13 mouse cellular contexts compared by ENCODE assay signal in the genomic region with DNA sequence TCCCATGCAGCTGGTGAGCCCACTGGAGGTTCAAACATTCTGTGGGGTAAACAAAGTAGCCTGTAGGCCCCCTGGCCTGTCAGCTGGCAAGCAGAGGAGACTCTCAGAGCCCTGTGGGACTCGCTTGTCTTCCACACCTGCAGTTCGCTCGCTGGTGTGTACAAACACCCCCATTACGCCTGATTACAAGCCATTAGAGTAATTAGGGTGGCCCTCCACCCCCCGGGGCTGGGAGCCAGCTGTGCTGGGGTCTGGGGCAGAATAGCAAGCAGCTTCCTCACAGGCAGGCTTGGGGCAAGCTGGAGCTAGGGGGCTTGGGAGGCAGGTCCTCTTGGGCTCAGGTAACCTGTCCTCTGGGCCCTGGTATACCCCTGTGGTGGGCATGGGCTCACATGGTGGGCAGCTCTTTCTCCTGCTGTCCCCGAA.
DNase-seq lines count a peak whose midpoint lies in the region; ATAC-seq and TF ChIP-seq lines count a peak whose summit lies in the region.
"Had no signal": no experiment of that assay in that cellular context is flagged by ENCODE, and none has a peak within 500 bp of the region (broad histone marks: within the 10 kb centered on the region; RNA-seq: fewer than 3 reads in every experiment).

No protein-coding gene starts in this region.

- peak; percentile 85 for DNase-seq in brain, embryonic 14.5 days (ENCODE audit: low read depth)
- peak; percentile 42 for DNase-seq in embryonic facial prominence, embryonic 10.5 days (ENCODE audit: low spot score)
- peak; percentile 63 for DNase-seq in forebrain, postnatal 0 days
- peak; percentile 13 for DNase-seq in midbrain, embryonic 14.5 days
- DNase-seq in frontal cortex, adult 2 months (ENCODE audit: extremely low spot score in 1 of 2, low spot score in 1 of 2), result no peak
- DNase-seq in layer of hippocampus, postnatal 36 days, result no peak
- no peak for DNase-seq in ovary, postnatal 14 days (ENCODE audit: low spot score)
- DNase-seq: cerebellum, postnatal 14 days; kidney, adult 8-10 months; lung, postnatal 36 days; thymus, postnatal 4 days had no signal

- no peak overlapping the region for H3K4me2 ChIP-seq in forebrain, postnatal 0 days (ENCODE audit: low read depth)
- H3K4me2 ChIP-seq in midbrain, embryonic 14.5 days (ENCODE audit: low read length), result no peak overlapping the region

- ATAC-seq in forebrain, postnatal 0 days, result peak; percentile 86
- ATAC-seq in midbrain, embryonic 14.5 days (ENCODE audit: low FRiP score, low TSS enrichment), result no peak

- 18% methylated on average over 6 of the region's 6 CpGs for WGBS in embryonic facial prominence, embryonic 10.5 days
- 21% methylated on average over 6 of the region's 6 CpGs for WGBS in forebrain, postnatal 0 days
- WGBS in midbrain, embryonic 14.5 days, result 37% methylated on average over 6 of the region's 6 CpGs

- H3K9ac ChIP-seq in forebrain, postnatal 0 days, result no peak overlapping the region
- no peak overlapping the region for H3K9ac ChIP-seq in midbrain, embryonic 14.5 days (replicated peaks; ENCODE audit: low read length)
- H3K9ac ChIP-seq: liver, embryonic 14.5 days had no signal

- no peak for TF ChIP-seq CTCF in brain, embryonic 14.5 days (IDR thresholded peaks at IDR 0.05; ENCODE audit: borderline replicate concordance, extremely low read depth, insufficient read depth, insufficient read length)
- no peak for TF ChIP-seq CTCF in forebrain, postnatal 0 days (IDR thresholded peaks at IDR 0.05; ENCODE audit: low read depth)

- H3K4me3 ChIP-seq in embryonic facial prominence, embryonic 10.5 days, result no peak overlapping the region
- H3K4me3 ChIP-seq in forebrain, postnatal 0 days (ENCODE audit: low read depth, low read length), result no peak overlapping the region
- no peak overlapping the region for H3K4me3 ChIP-seq in midbrain, embryonic 14.5 days (replicated peaks; ENCODE audit: low read depth, low read length)
- H3K4me3 ChIP-seq: limb, embryonic 10.5 days had no signal

- H3K27ac ChIP-seq in embryonic facial prominence, embryonic 10.5 days (replicated peaks), result no peak overlapping the region; the same call in 1 of the 2 replicates
- no peak overlapping the region for H3K27ac ChIP-seq in forebrain, postnatal 0 days (ENCODE audit: low read depth, low read length)
- H3K27ac ChIP-seq in midbrain, embryonic 14.5 days (replicated peaks; ENCODE audit: low read depth, low read length), result no peak overlapping the region
- H3K27ac ChIP-seq: limb, embryonic 10.5 days; liver, embryonic 14.5 days had no signal

- H3K27me3 ChIP-seq in embryonic facial prominence, embryonic 10.5 days (replicated peaks; ENCODE audit: low read depth, poor library complexity, severe bottlenecking), result no peaks in the 10 kb centered on the region; the same call in 1 of the 2 replicates
- no peaks in the 10 kb centered on the region for H3K27me3 ChIP-seq in forebrain, postnatal 0 days (ENCODE audit: insufficient read depth, low read length)
- no peaks in the 10 kb centered on the region for H3K27me3 ChIP-seq in midbrain, embryonic 14.5 days (ENCODE audit: control insufficient read depth, insufficient read depth, low read length)

- H3K36me3 ChIP-seq in embryonic facial prominence, embryonic 10.5 days (replicated peaks), result no peaks in the 10 kb centered on the region
- no peaks in the 10 kb centered on the region for H3K36me3 ChIP-seq in forebrain, postnatal 0 days (ENCODE audit: insufficient read depth)
- no peaks in the 10 kb centered on the region for H3K36me3 ChIP-seq in midbrain, embryonic 14.5 days (ENCODE audit: control insufficient read depth, insufficient read depth, low read length)
- H3K36me3 ChIP-seq: limb, embryonic 10.5 days had no signal

- H3K4me1 ChIP-seq in embryonic facial prominence, embryonic 10.5 days, result peaks cover 11% of the 10 kb centered on the region
- H3K4me1 ChIP-seq in forebrain, postnatal 0 days (ENCODE audit: insufficient read depth), result peaks cover 4% of the 10 kb centered on the region; the same call in 1 of the 2 replicates
- H3K4me1 ChIP-seq in midbrain, embryonic 14.5 days (ENCODE audit: control insufficient read depth, insufficient read depth, low read length), result peaks cover 11% of the 10 kb centered on the region; the same call in 1 of the 2 replicates

- TF ChIP-seq POLR2A in brain, embryonic 14.5 days (IDR thresholded peaks at IDR 0.05; ENCODE audit: borderline replicate concordance, extremely low read depth, insufficient read depth, insufficient read length, poor library complexity, severe bottlenecking), result no peak

- no peaks in the 10 kb centered on the region for H3K9me3 ChIP-seq in embryonic facial prominence, embryonic 10.5 days
- no peaks in the 10 kb centered on the region for H3K9me3 ChIP-seq in forebrain, postnatal 0 days (ENCODE audit: low read length)
- H3K9me3 ChIP-seq in midbrain, embryonic 14.5 days (ENCODE audit: control insufficient read depth, low read length), result no peaks in the 10 kb centered on the region
- H3K9me3 ChIP-seq: limb, embryonic 10.5 days had no signal

Comparison
In these comparisons a context has a peak if more than half of its experiments do, and no peak if none do; other contexts are left out.
1. DNase-seq: peak in brain, embryonic 14.5 days (single experiment), embryonic facial prominence, embryonic 10.5 days (single experiment), forebrain, postnatal 0 days (single experiment) and midbrain, embryonic 14.5 days (single experiment); none in frontal cortex, adult 2 months (0 of 2), layer of hippocampus, postnatal 36 days (0 of 2) and ovary, postnatal 14 days (single experiment).